Mouse (Mus musculus) layer of hippocampus, adult 11-12 months (tissue): ENCODE results near the gene Ccdc169.
A peak's percentile ranks its signal among the peaks of the same experiment; 100 is the strongest.

Experiments used
- DNase-seq: peaks from one replicate; pipeline ENCODE4 v3.0.0; 2022; ENCODE audit warnings: low spot score

The Ccdc169 gene

GRCm38 (mm10) chr3:55137039-55137438, at the start of gene Ccdc169:
TSS of gene Ccdc169 (plus strand) at chr3:55137339.
- no peak for DNase-seq

- DNase-seq = no peak
These were observed 49.8 kb upstream of the Ccdc169 start for GRCm38 (mm10) chr3:55087360-55087759.

- no peak for DNase-seq
These were observed 48.8 kb upstream of the Ccdc169 start for GRCm38 (mm10) chr3:55088359-55088758.

- no peak for DNase-seq
These were observed 48.3 kb upstream of the Ccdc169 start for GRCm38 (mm10) chr3:55088843-55089242.

- no peak for DNase-seq
These were observed 47.8 kb upstream of the Ccdc169 start for GRCm38 (mm10) chr3:55089291-55089690.

- DNase-seq = no peak
These were observed 44.0 kb upstream of the Ccdc169 start for GRCm38 (mm10) chr3:55093161-55093560.

- peak; percentile 64 for DNase-seq
These were observed 41.0 kb upstream of the Ccdc169 start for GRCm38 (mm10) chr3:55095968-55096654.

- DNase-seq = no peak
These were observed 40.5 kb upstream of the Ccdc169 start for GRCm38 (mm10) chr3:55096655-55097005.

- DNase-seq = no peak
These were observed 40.0 kb upstream of the Ccdc169 start for GRCm38 (mm10) chr3:55097186-55097585.

GRCm38 (mm10) chr3:55098014-55098413, 39.1 kb upstream of the Ccdc169 start:
- DNase-seq = no peak

GRCm38 (mm10) chr3:55098990-55099389, 38.1 kb upstream of the Ccdc169 start:
- DNase-seq = no peak

GRCm38 (mm10) chr3:55101092-55101491, 36.0 kb upstream of the Ccdc169 start:
- DNase-seq = no peak

- DNase-seq = no peak
These were observed 31.6 kb upstream of the Ccdc169 start for GRCm38 (mm10) chr3:55105372-55106023.

GRCm38 (mm10) chr3:55106051-55106450, 31.1 kb upstream of the Ccdc169 start:
- DNase-seq = no peak

GRCm38 (mm10) chr3:55109097-55109496, 28.0 kb upstream of the Ccdc169 start:
- no peak for DNase-seq

- peak; percentile 96 for DNase-seq
These were observed 25.0 kb upstream of the Ccdc169 start, which contains the start of gene Spg20 for GRCm38 (mm10) chr3:55111935-55112709. TSS of gene Spg20 (plus strand) at chr3:55112108.

- DNase-seq = no peak
These were observed 24.3 kb upstream of the Ccdc169 start for GRCm38 (mm10) chr3:55112710-55113415.

- DNase-seq = no peak
These were observed 22.6 kb upstream of the Ccdc169 start for GRCm38 (mm10) chr3:55114313-55115065.

GRCm38 (mm10) chr3:55115071-55115470, 22.1 kb upstream of the Ccdc169 start:
- DNase-seq = no peak

- DNase-seq = no peak
These were observed 21.1 kb upstream of the Ccdc169 start for GRCm38 (mm10) chr3:55115989-55116388.

- no peak for DNase-seq
These were observed 17.8 kb upstream of the Ccdc169 start for GRCm38 (mm10) chr3:55119275-55119898.
